Mouse (Mus musculus): ENCODE measurements around the gene Osmr. TPM values are rescaled to one million over a fixed set of nuclear protein-coding genes. Genes with fewer than 3 reads are reported as not detected.

Osmr gene
- 10 to 100 TPM in 1 of 2 experiments, under 1 TPM in 1; 0.29 to 11.3 TPM for polyA plus RNA-seq (2012; fragmentation: generic; extraction: Trizol)

GRCm38 (mm10) chr15:6874601-6875019 lies at the start of gene Osmr:
Gene Osmr (minus strand): TSS chr15:6874969.

Other genes with a start within 250 kb of the Osmr start
- 1 to 10 TPM in 1 of 2 experiments, under 1 TPM in 1; 0.18 to 2.0 TPM for gene Rictor, start 166.6 kb downstream of the Osmr start, polyA plus RNA-seq (2012; fragmentation: generic; extraction: Trizol)
- 10 to 100 TPM in 1 of 2 experiments, under 1 TPM in 1; 0.46 to 12.3 TPM for gene Lifr, start 215.6 kb upstream of the Osmr start, polyA plus RNA-seq (2012; fragmentation: generic; extraction: Trizol)

All from C3H10T1/2 (cell line).